Mouse (Mus musculus) liver, embryonic 12.5 days (tissue): ENCODE data around the gene Myt1. TPM values are rescaled to one million over a fixed set of nuclear protein-coding genes. Genes with fewer than 3 reads are reported as not detected.

Source experiments
- ATAC-seq: fragments of 200-750 bp; cut with Nextera tagmentation; 2 replicates; pipeline ENCODE4 v1.8.0; 2017; ENCODE audit warnings: moderate number of reproducible peaks, mild to moderate bottlenecking, moderate library complexity
- H3K27ac ChIP-seq: fragments of 300-500 bp; sonication (generic); 2 replicates; pipeline ENCODE4 v1.5.1; 2016; ENCODE audit warnings: mild to moderate bottlenecking
- H3K27me3 ChIP-seq: fragments of 300-500 bp; sonication (generic); replicated peaks from 2 replicates; pipeline ENCODE4 v1.6.1; 2016; ENCODE audit warnings: mild to moderate bottlenecking, moderate library complexity
- H3K36me3 ChIP-seq: fragments of 300-500 bp; sonication (generic); 2 replicates; pipeline ENCODE4 v1.6.1; 2016; ENCODE audit warnings: mild to moderate bottlenecking, moderate library complexity
- H3K4me1 ChIP-seq: fragments of 300-500 bp; sonication (generic); 2 replicates; pipeline ENCODE4 v1.6.1; 2016
- H3K4me2 ChIP-seq: fragments of 300-500 bp; sonication (generic); 2 replicates; pipeline ENCODE4 v1.6.1; 2016; ENCODE audit warnings: mild to moderate bottlenecking, moderate library complexity
- H3K4me3 ChIP-seq: fragments of 300-500 bp; sonication (generic); 2 replicates; pipeline ENCODE4 v1.5.1; 2016; ENCODE audit warnings: mild to moderate bottlenecking, moderate library complexity
- H3K9ac ChIP-seq: fragments of 300-500 bp; sonication (generic); 2 replicates; pipeline ENCODE4 v1.6.1; 2016; ENCODE audit warnings: mild to moderate bottlenecking, moderate library complexity
- H3K9me3 ChIP-seq: fragments of 300-500 bp; sonication (generic); replicated peaks from 2 replicates; pipeline ENCODE4 v1.6.1; 2016; ENCODE audit warnings: mild to moderate bottlenecking, moderate library complexity
- WGBS: fragments of 180-500 bp; shearing (Covaris S2); methylation state at CpG from one replicate; pipeline ENCODE4 v1.1.7; 2016; ENCODE audit not compliant: insufficient replicate concordance; 5-methylcytosine and 5-hydroxymethylcytosine counted together
- polyA plus RNA-seq: library from polyadenylated mRNA; unstranded; fragments of >200 nt; fragmentation: Nextera tagmentation; extraction: Ambion mirVana; gene quantifications from 2 replicates; pipeline ENCODE4 v1.2.1, GENCODE M21; 2016

The Myt1 gene
- 0.07 TPM in 1 of 2 replicates, not detected in the other for polyA plus RNA-seq

- WGBS = 43% methylated on average over 8 of the region's 8 CpGs
- H3K27me3 ChIP-seq = peaks cover 19% of the 10 kb centered on the region
- no peak within 1 kb of the TSS for H3K9ac ChIP-seq
- no peak within 1 kb of the TSS for H3K27ac ChIP-seq
- no peaks in the 10 kb centered on the region for H3K9me3 ChIP-seq
- no peak within 1 kb of the TSS for H3K4me2 ChIP-seq
- H3K4me1 ChIP-seq = no peaks in the 10 kb centered on the region
- H3K36me3 ChIP-seq = no peaks in the 10 kb centered on the region
- ATAC-seq = no peak
- no peak within 1 kb of the TSS for H3K4me3 ChIP-seq
Measured at GRCm38 (mm10) chr2:181763006-181763830, at the start of gene Myt1. TSS of gene Myt1 (plus strand) at chr2:181763332.

GRCm38 (mm10) chr2:181713749-181714148, 49.4 kb upstream of the Myt1 start:
- no peaks in the 10 kb centered on the region for H3K36me3 ChIP-seq
- 59% methylated on average over 1 of the region's 1 CpGs for WGBS
- H3K9ac ChIP-seq = no peak overlapping the region
- no peaks in the 10 kb centered on the region for H3K27me3 ChIP-seq
- peaks cover 4% of the 10 kb centered on the region for H3K4me1 ChIP-seq
- H3K9me3 ChIP-seq = no peaks in the 10 kb centered on the region
- H3K4me3 ChIP-seq = no peak overlapping the region
- no peak overlapping the region for H3K4me2 ChIP-seq
- ATAC-seq = no peak
- no peak overlapping the region for H3K27ac ChIP-seq

- Histone ChIP-seq H3K36me3 (no peaks in the 10 kb centered on the region), H3K27me3 (no peaks in the 10 kb centered on the region), H3K9me3 (no peaks in the 10 kb centered on the region), H3K4me1 (peaks cover 4% of the 10 kb centered on the region), H3K4me2 (peak within 1 kb of the TSS; percentile 17; the same call in 1 of the 2 replicates), H3K4me3 (no peak within 1 kb of the TSS), H3K27ac (no peak within 1 kb of the TSS), H3K9ac (no peak within 1 kb of the TSS)
- no peak for ATAC-seq
- under 1% methylated on average over 7 of the region's 7 CpGs for whole genome bisulfite sequencing
Measured at GRCm38 (mm10) chr2:181714903-181715326, 48.2 kb upstream of the Myt1 start, which contains the start of gene Oprl1. TSS of gene Oprl1 (plus strand) at chr2:181715016.

- Histone ChIP-seq H3K9me3 (no peaks in the 10 kb centered on the region), H3K27me3 (no peaks in the 10 kb centered on the region), H3K36me3 (no peaks in the 10 kb centered on the region), H3K4me3 (no peak overlapping the region), H3K4me1 (peaks cover 4% of the 10 kb centered on the region), H3K4me2 (peak overlapping the region; percentile 17; the same call in 1 of the 2 replicates), H3K27ac (no peak overlapping the region), H3K9ac (no peak overlapping the region)
- WGBS = 61% methylated on average over 3 of the region's 3 CpGs
- ATAC-seq = no peak
Measured at GRCm38 (mm10) chr2:181715382-181715781, 47.8 kb upstream of the Myt1 start.

GRCm38 (mm10) chr2:181716991-181717390, 46.1 kb upstream of the Myt1 start:
- H3K4me2 ChIP-seq = no peak overlapping the region
- peaks cover 4% of the 10 kb centered on the region for H3K4me1 ChIP-seq
- no peaks in the 10 kb centered on the region for H3K9me3 ChIP-seq
- no peaks in the 10 kb centered on the region for H3K27me3 ChIP-seq
- H3K27ac ChIP-seq = no peak overlapping the region
- H3K4me3 ChIP-seq = no peak overlapping the region
- WGBS = 49% methylated on average over 3 of the region's 3 CpGs
- H3K9ac ChIP-seq = no peak overlapping the region
- no peaks in the 10 kb centered on the region for H3K36me3 ChIP-seq
- ATAC-seq = no peak

GRCm38 (mm10) chr2:181720061-181720460, 43.1 kb upstream of the Myt1 start:
- H3K27ac ChIP-seq = no peak overlapping the region
- no peaks in the 10 kb centered on the region for H3K36me3 ChIP-seq
- H3K9ac ChIP-seq = no peak overlapping the region
- no peaks in the 10 kb centered on the region for H3K27me3 ChIP-seq
- WGBS = 19% methylated on average over 3 of the region's 3 CpGs
- no peaks in the 10 kb centered on the region for H3K9me3 ChIP-seq
- H3K4me3 ChIP-seq = no peak overlapping the region
- peaks cover 1% of the 10 kb centered on the region for H3K4me1 ChIP-seq
- no peak for ATAC-seq
- H3K4me2 ChIP-seq = no peak overlapping the region

- no peaks in the 10 kb centered on the region for H3K27me3 ChIP-seq
- no peak overlapping the region for H3K4me2 ChIP-seq
- H3K9me3 ChIP-seq = no peaks in the 10 kb centered on the region
- no peaks in the 10 kb centered on the region for H3K4me1 ChIP-seq
- H3K9ac ChIP-seq = no peak overlapping the region
- no peak overlapping the region for H3K27ac ChIP-seq
- no peaks in the 10 kb centered on the region for H3K36me3 ChIP-seq
- ATAC-seq = no peak
- no peak overlapping the region for H3K4me3 ChIP-seq
Measured at GRCm38 (mm10) chr2:181721200-181721599, 41.9 kb upstream of the Myt1 start.

- H3K4me3 ChIP-seq = no peak overlapping the region
- WGBS = 9% methylated on average over 3 of the region's 3 CpGs
- no peaks in the 10 kb centered on the region for H3K4me1 ChIP-seq
- no peak overlapping the region for H3K9ac ChIP-seq
- no peak overlapping the region for H3K27ac ChIP-seq
- H3K27me3 ChIP-seq = no peaks in the 10 kb centered on the region
- ATAC-seq = no peak
- no peaks in the 10 kb centered on the region for H3K36me3 ChIP-seq
- H3K9me3 ChIP-seq = no peaks in the 10 kb centered on the region
- no peak overlapping the region for H3K4me2 ChIP-seq
Measured at GRCm38 (mm10) chr2:181722213-181722612, 40.9 kb upstream of the Myt1 start.

GRCm38 (mm10) chr2:181727659-181728262, 35.4 kb upstream of the Myt1 start:
- Histone ChIP-seq H3K4me1 (no peaks in the 10 kb centered on the region), H3K27me3 (no peaks in the 10 kb centered on the region), H3K9me3 (no peaks in the 10 kb centered on the region), H3K4me2 (no peak overlapping the region), H3K27ac (no peak overlapping the region), H3K36me3 (no peaks in the 10 kb centered on the region), H3K9ac (no peak overlapping the region), H3K4me3 (no peak overlapping the region)
- 38% methylated on average over 9 of the region's 9 CpGs for WGBS
- no peak for ATAC-seq

- Histone ChIP-seq H3K4me2 (no peak overlapping the region), H3K27ac (no peak overlapping the region), H3K9ac (no peak overlapping the region), H3K4me1 (no peaks in the 10 kb centered on the region), H3K36me3 (no peaks in the 10 kb centered on the region), H3K9me3 (no peaks in the 10 kb centered on the region), H3K4me3 (no peak overlapping the region), H3K27me3 (no peaks in the 10 kb centered on the region)
- no peak for ATAC-seq
- WGBS = 40% methylated on average over 3 of the region's 3 CpGs
Measured at GRCm38 (mm10) chr2:181730051-181730450, 33.1 kb upstream of the Myt1 start.

- no peak overlapping the region for H3K9ac ChIP-seq
- H3K27ac ChIP-seq = no peak overlapping the region
- peaks cover 3% of the 10 kb centered on the region; the same call in 1 of the 2 replicates for H3K27me3 ChIP-seq
- no peaks in the 10 kb centered on the region for H3K36me3 ChIP-seq
- H3K4me1 ChIP-seq = no peaks in the 10 kb centered on the region
- no peak overlapping the region for H3K4me2 ChIP-seq
- no peaks in the 10 kb centered on the region for H3K9me3 ChIP-seq
- no peak overlapping the region for H3K4me3 ChIP-seq
- no peak for ATAC-seq
- WGBS = 59% methylated on average over 1 of the region's 1 CpGs
Measured at GRCm38 (mm10) chr2:181752626-181753025, 10.5 kb upstream of the Myt1 start.

GRCm38 (mm10) chr2:181758147-181758725, 4.9 kb upstream of the Myt1 start:
- no peaks in the 10 kb centered on the region for H3K4me1 ChIP-seq

More at GRCm38 (mm10) chr2:181758147-181758725, 4.9 kb upstream of the Myt1 start:
- H3K9me3 ChIP-seq = no peaks in the 10 kb centered on the region
- no peak overlapping the region for H3K9ac ChIP-seq
- 41% methylated on average over 2 of the region's 2 CpGs for WGBS
- no peaks in the 10 kb centered on the region for H3K36me3 ChIP-seq
- H3K27me3 ChIP-seq = peaks cover 8% of the 10 kb centered on the region
- no peak for ATAC-seq
- no peak overlapping the region for H3K4me3 ChIP-seq
- no peak overlapping the region for H3K27ac ChIP-seq
- no peak overlapping the region for H3K4me2 ChIP-seq
